Mouse (Mus musculus) midbrain, embryonic 11.5 days (tissue): ENCODE data around the gene Btbd1. TPM values are rescaled to one million over a fixed set of nuclear protein-coding genes. Genes with fewer than 3 reads are reported as not detected.

ENCODE experiments used
- polyA plus RNA-seq: library from polyadenylated mRNA; unstranded; fragments of >200 nt; fragmentation: Nextera tagmentation; extraction: Ambion mirVana; gene quantifications from 2 replicates; pipeline ENCODE4 v1.2.1, GENCODE M21; 2014

Gene Btbd1
- polyA plus RNA-seq, 1 experiment from 2014 or later = 102 TPM

Other genes starting within 250 kb of the Btbd1 start
- gene Homer2, start 121.9 kb downstream of the Btbd1 start, polyA plus RNA-seq = 19.6 and 22.4 TPM in 2 replicates
- gene Ramac, start 66.5 kb downstream of the Btbd1 start, polyA plus RNA-seq = 147 and 160 TPM in 2 replicates
- 46.3 and 51.2 TPM in 2 replicates for gene 3110040N11Rik, start 40.0 kb downstream of the Btbd1 start, polyA plus RNA-seq
- gene Gm10160, start 26.4 kb upstream of the Btbd1 start, polyA plus RNA-seq = not detected in 2 replicates
- gene Tm6sf1, start 29.6 kb upstream of the Btbd1 start, polyA plus RNA-seq = 13.1 and 13.4 TPM in 2 replicates
- gene Hdgfl3, start 105.0 kb upstream of the Btbd1 start, polyA plus RNA-seq = 40.2 and 42.0 TPM in 2 replicates
- 0.32 and 0.44 TPM in 2 replicates for gene Bnc1, start 162.9 kb upstream of the Btbd1 start, polyA plus RNA-seq